Mouse (Mus musculus) liver (tissue): ENCODE data around the gene Wdr76.
"Not testable (repeated sequence)": the region's sequence is repeated elsewhere in the genome, so short reads cannot be mapped to it uniquely, and the experiment has no call there.

Experiments
- DNase-seq: peaks from one replicate; pipeline ENCODE4 v3.0.0-alpha.2; 2020; ENCODE audit warnings: mixed read lengths

Wdr76 gene

GRCm38 (mm10) chr2:121522006-121522405 lies 15.5 kb downstream of the Wdr76 start:
- DNase-seq: no peak

GRCm38 (mm10) chr2:121522830-121523229 lies 16.3 kb downstream of the Wdr76 start:
- not testable (repeated sequence) for DNase-seq

- no peak for DNase-seq
Measured at GRCm38 (mm10) chr2:121525056-121525455, 18.5 kb downstream of the Wdr76 start.

- no peak for DNase-seq
Measured at GRCm38 (mm10) chr2:121544829-121545228, 38.3 kb downstream of the Wdr76 start.

GRCm38 (mm10) chr2:121549630-121550029 lies 43.1 kb downstream of the Wdr76 start:
- DNase-seq: no peak

GRCm38 (mm10) chr2:121551271-121551670 lies 44.7 kb downstream of the Wdr76 start:
- DNase-seq: no peak

GRCm38 (mm10) chr2:121563117-121563516 lies 56.6 kb downstream of the Wdr76 start:
- peak; percentile 31 for DNase-seq

GRCm38 (mm10) chr2:121565911-121566310 lies 59.4 kb downstream of the Wdr76 start:
- no peak for DNase-seq

- no peak for DNase-seq
Measured at GRCm38 (mm10) chr2:121570049-121570448, 63.5 kb downstream of the Wdr76 start.

GRCm38 (mm10) chr2:121570999-121571655 lies 64.6 kb downstream of the Wdr76 start:
- DNase-seq: no peak

- DNase-seq: peak; percentile 71
Measured at GRCm38 (mm10) chr2:121571780-121572179, 65.3 kb downstream of the Wdr76 start.

GRCm38 (mm10) chr2:121574066-121574630 lies 67.6 kb downstream of the Wdr76 start:
- peak; percentile 17 for DNase-seq

- DNase-seq: no peak
Measured at GRCm38 (mm10) chr2:121575741-121576201, 69.2 kb downstream of the Wdr76 start.

GRCm38 (mm10) chr2:121582809-121583376 lies 76.4 kb downstream of the Wdr76 start:
- DNase-seq: no peak

- DNase-seq: no peak
Measured at GRCm38 (mm10) chr2:121583468-121584116, 77.1 kb downstream of the Wdr76 start.

- no peak for DNase-seq
Measured at GRCm38 (mm10) chr2:121584705-121585104, 78.2 kb downstream of the Wdr76 start.

GRCm38 (mm10) chr2:121587523-121588308 lies 81.2 kb downstream of the Wdr76 start:
- no peak for DNase-seq

- DNase-seq: peak; percentile 17
Measured at GRCm38 (mm10) chr2:121588309-121588694, 81.8 kb downstream of the Wdr76 start.

- no peak for DNase-seq
Measured at GRCm38 (mm10) chr2:121594131-121594530, 87.6 kb downstream of the Wdr76 start.
